Mouse (Mus musculus): ENCODE measurements at regions not wholly inside any gene's neighbourhood (a gene's known extent, or its start where the extent isn't known, plus 50 kb on each side); places are given as distances from the start of the nearest gene placed in this dataset.

GRCm38 (mm10) chr4:124302950-124303349 is 307.7 kb downstream of the 3100002H09Rik start:
- no peak for TF ChIP-seq CTCF (IDR thresholded peaks at IDR 0.05)
- no peak for TF ChIP-seq EP300 (IDR thresholded peaks at IDR 0.05)
- no peaks in the 10 kb centered on the region for H3K36me3 ChIP-seq (ENCODE audit: insufficient read depth, low read length)
- H3K4me1 ChIP-seq (ENCODE audit: insufficient read depth, low read depth, low read length), result no peaks in the 10 kb centered on the region
- no peaks in the 10 kb centered on the region for H3K27me3 ChIP-seq (replicated peaks; ENCODE audit: insufficient read depth, low read length)
- H3K9me3 ChIP-seq (ENCODE audit: low read length), result no peaks in the 10 kb centered on the region
- no peak overlapping the region for H3K9ac ChIP-seq (replicated peaks; ENCODE audit: low read depth)
- WGBS, result 37% methylated on average over 7 of the region's 7 CpGs
- ATAC-seq, result no peak
- no peak overlapping the region for H3K27ac ChIP-seq (ENCODE audit: low read length)
- no peak overlapping the region for H3K4me3 ChIP-seq (ENCODE audit: low read depth, low read length)
- H3K4me2 ChIP-seq (replicated peaks; ENCODE audit: low read depth, low read length), result no peak overlapping the region
- no peak for DNase-seq (ENCODE audit: low spot score)

GRCm38 (mm10) chr4:124298667-124299437 is 311.8 kb downstream of the 3100002H09Rik start:
- Histone ChIP-seq H3K36me3 (ENCODE audit: insufficient read depth, low read length) (no peaks in the 10 kb centered on the region), H3K9me3 (ENCODE audit: low read length) (no peaks in the 10 kb centered on the region), H3K27me3 (replicated peaks; ENCODE audit: insufficient read depth, low read length) (no peaks in the 10 kb centered on the region), H3K4me1 (ENCODE audit: insufficient read depth, low read depth, low read length) (no peaks in the 10 kb centered on the region), H3K4me3 (ENCODE audit: low read depth, low read length) (no peak overlapping the region), H3K9ac (replicated peaks; ENCODE audit: low read depth) (no peak overlapping the region), H3K4me2 (replicated peaks; ENCODE audit: low read depth, low read length) (no peak overlapping the region), H3K27ac (ENCODE audit: low read length) (no peak overlapping the region)
- no peak for DNase-seq (ENCODE audit: low spot score)
- TF ChIP-seq CTCF (IDR thresholded peaks at IDR 0.05) (no peak), EP300 (IDR thresholded peaks at IDR 0.05) (no peak)
- no peak for ATAC-seq
- 77% methylated on average over 10 of the region's 10 CpGs for WGBS

DNA sequence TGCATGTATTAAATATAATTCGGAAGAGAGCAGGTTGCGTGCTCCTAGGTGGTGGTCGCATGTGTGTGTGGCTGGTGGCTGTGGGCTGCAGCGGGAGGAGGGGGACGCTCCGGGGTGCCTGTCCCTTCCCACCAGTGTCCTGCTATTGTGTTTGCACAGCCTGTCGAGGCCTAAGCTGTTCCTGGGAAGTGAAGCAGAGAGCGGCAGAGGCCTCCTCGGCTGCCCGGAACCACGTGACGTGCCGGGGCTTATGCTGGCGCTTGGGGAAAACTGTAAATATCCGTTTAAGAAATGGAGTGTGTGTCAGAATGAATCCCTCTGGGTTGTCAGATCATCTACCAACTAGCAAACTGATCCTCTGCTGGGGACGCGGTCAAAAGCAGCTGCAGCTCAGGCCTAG is 318.3 kb downstream of the 3100002H09Rik start:
- no peak for TF ChIP-seq EP300 (IDR thresholded peaks at IDR 0.05)
- no peak for TF ChIP-seq CTCF (IDR thresholded peaks at IDR 0.05)
- WGBS, result 25% methylated on average over 17 of the region's 17 CpGs
- Histone ChIP-seq H3K4me1 (ENCODE audit: insufficient read depth, low read depth, low read length) (no peaks in the 10 kb centered on the region), H3K36me3 (ENCODE audit: insufficient read depth, low read length) (no peaks in the 10 kb centered on the region), H3K9me3 (ENCODE audit: low read length) (no peaks in the 10 kb centered on the region), H3K27ac (ENCODE audit: low read length) (no peak overlapping the region), H3K4me3 (ENCODE audit: low read depth, low read length) (no peak overlapping the region), H3K4me2 (replicated peaks; ENCODE audit: low read depth, low read length) (no peak overlapping the region), H3K27me3 (replicated peaks; ENCODE audit: insufficient read depth, low read length) (no peaks in the 10 kb centered on the region), H3K9ac (replicated peaks; ENCODE audit: low read depth) (no peak overlapping the region)
- DNase-seq (ENCODE audit: low spot score), result peak; percentile 7
- no peak; the same call in 1 of the 2 replicates for ATAC-seq

DNA sequence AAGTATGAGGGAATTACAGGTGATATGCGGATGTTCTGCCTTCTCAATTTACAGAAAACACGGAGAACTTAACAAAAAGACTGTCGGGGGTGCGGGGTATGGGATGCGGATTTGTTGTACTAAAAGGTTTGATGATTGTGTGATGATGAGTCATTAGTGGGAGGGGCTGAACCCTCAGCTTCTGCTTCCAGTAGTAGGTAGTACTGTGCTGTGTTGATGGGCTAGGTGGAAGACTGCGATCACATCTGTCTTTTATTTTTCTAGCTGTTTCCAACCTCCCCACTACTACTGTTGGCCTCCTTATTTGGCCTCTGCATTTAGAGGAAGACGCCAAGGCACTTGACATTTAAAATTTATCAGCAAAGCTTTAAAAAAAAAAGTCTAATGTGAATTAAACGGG is 318.8 kb downstream of the 3100002H09Rik start:
- no peaks in the 10 kb centered on the region for H3K4me1 ChIP-seq (ENCODE audit: insufficient read depth, low read depth, low read length)
- WGBS, result 62% methylated on average over 8 of the region's 8 CpGs
- H3K27me3 ChIP-seq (replicated peaks; ENCODE audit: insufficient read depth, low read length), result no peaks in the 10 kb centered on the region

DNA sequence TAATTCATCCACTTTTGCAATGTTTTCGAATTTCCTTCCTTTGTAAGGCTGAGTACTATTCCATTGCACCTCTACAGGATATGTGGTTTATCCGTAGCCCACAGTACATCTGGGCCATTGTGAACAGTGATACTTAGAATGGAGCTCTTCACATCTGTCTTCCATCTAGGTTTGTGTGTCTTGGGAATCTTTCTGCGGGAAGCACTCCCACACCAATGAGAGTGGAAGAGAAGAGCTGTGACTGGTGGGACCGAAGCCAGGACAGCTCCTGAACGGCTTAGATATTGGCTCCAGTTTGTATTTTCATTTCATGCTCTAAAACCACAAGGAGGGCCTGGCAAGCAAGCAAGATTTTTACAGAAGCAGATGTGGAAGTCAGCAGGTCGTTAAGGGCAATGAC is 323.1 kb downstream of the 3100002H09Rik start:
- H3K9me3 ChIP-seq (ENCODE audit: low read length), result no peaks in the 10 kb centered on the region
- H3K9ac ChIP-seq (replicated peaks; ENCODE audit: low read depth), result no peak overlapping the region
- no peak overlapping the region for H3K4me3 ChIP-seq (ENCODE audit: low read depth, low read length)
- no peaks in the 10 kb centered on the region for H3K4me1 ChIP-seq (ENCODE audit: insufficient read depth, low read depth, low read length)
- H3K27me3 ChIP-seq (replicated peaks; ENCODE audit: insufficient read depth, low read length), result no peaks in the 10 kb centered on the region
- H3K4me2 ChIP-seq (replicated peaks; ENCODE audit: low read depth, low read length), result no peak overlapping the region
- DNase-seq (ENCODE audit: low spot score) (no peak), ATAC-seq (no peak)
- no peak for TF ChIP-seq CTCF (IDR thresholded peaks at IDR 0.05)
- no peak for TF ChIP-seq EP300 (IDR thresholded peaks at IDR 0.05)
- no peaks in the 10 kb centered on the region for H3K36me3 ChIP-seq (ENCODE audit: insufficient read depth, low read length)
- 76% methylated on average over 6 of the region's 6 CpGs for WGBS
- H3K27ac ChIP-seq (ENCODE audit: low read length), result no peak overlapping the region

More for the DNA sequence above, 318.8 kb downstream of the 3100002H09Rik start:
- no peak for ATAC-seq
- H3K9ac ChIP-seq (replicated peaks; ENCODE audit: low read depth), result no peak overlapping the region
- no peaks in the 10 kb centered on the region for H3K36me3 ChIP-seq (ENCODE audit: insufficient read depth, low read length)
- no peak overlapping the region for H3K27ac ChIP-seq (ENCODE audit: low read length)
- H3K9me3 ChIP-seq (ENCODE audit: low read length), result no peaks in the 10 kb centered on the region
- no peak for TF ChIP-seq CTCF (IDR thresholded peaks at IDR 0.05)
- no peak for TF ChIP-seq EP300 (IDR thresholded peaks at IDR 0.05)
- no peak for DNase-seq (ENCODE audit: low spot score)
- no peak overlapping the region for H3K4me3 ChIP-seq (ENCODE audit: low read depth, low read length)
- no peak overlapping the region for H3K4me2 ChIP-seq (replicated peaks; ENCODE audit: low read depth, low read length)

DNA sequence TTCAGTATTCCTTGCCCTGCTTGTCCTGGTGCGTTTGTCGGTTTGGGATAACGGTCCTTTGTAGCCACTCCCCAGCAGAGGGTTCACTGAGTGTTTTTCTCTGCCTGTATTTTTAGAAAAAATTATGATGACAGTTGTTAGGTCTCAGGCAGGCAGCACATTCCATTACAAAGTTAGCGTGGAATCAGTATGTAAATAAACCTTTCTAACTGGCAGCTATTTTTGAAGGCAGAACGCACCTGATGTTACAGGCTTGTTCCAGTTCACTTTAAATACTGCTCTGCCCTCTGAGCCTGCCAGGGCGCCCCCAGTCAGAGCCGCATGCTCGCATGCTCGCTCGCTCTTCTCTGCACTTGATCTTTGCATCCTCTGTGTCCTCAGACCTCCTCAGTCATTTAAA is 331.9 kb downstream of the 3100002H09Rik start:
- Histone ChIP-seq H3K4me3 (ENCODE audit: low read depth, low read length) (no peak overlapping the region), H3K4me1 (ENCODE audit: insufficient read depth, low read depth, low read length) (peaks cover 5% of the 10 kb centered on the region; the same call in 1 of the 2 replicates), H3K9me3 (ENCODE audit: low read length) (no peaks in the 10 kb centered on the region), H3K4me2 (replicated peaks; ENCODE audit: low read depth, low read length) (no peak overlapping the region), H3K27ac (ENCODE audit: low read length) (no peak overlapping the region), H3K36me3 (ENCODE audit: insufficient read depth, low read length) (no peaks in the 10 kb centered on the region), H3K27me3 (replicated peaks; ENCODE audit: insufficient read depth, low read length) (0 out of 2 replicates have a peak, but pooled peaks cover 15% of the 10 kb centered on the region), H3K9ac (replicated peaks; ENCODE audit: low read depth) (no peak overlapping the region)
- ATAC-seq, result no peak
- DNase-seq (ENCODE audit: low spot score), result no peak
- WGBS, result 8% methylated on average over 10 of the region's 10 CpGs
- TF ChIP-seq EP300 (IDR thresholded peaks at IDR 0.05) (no peak), CTCF (IDR thresholded peaks at IDR 0.05) (no peak)

All from lung, postnatal 0 days (tissue).